Mouse (Mus musculus) midbrain, embryonic 11.5 days (tissue): ENCODE measurements at regions not wholly inside any gene's neighbourhood (a gene's known extent, or its start where the extent isn't known, plus 50 kb on each side); places are given as distances from the start of the nearest gene placed in this dataset.
A peak's percentile ranks its signal among the peaks of the same experiment; 100 is the strongest.

Experiments
- ATAC-seq: fragments of 200-750 bp; cut with Nextera tagmentation; 2 replicates; pipeline ENCODE4 v1.8.0; 2017; ENCODE audit warnings: moderate TSS enrichment, moderate library complexity; ENCODE audit not compliant: low FRiP score
- DNase-seq: peaks from one replicate; pipeline ENCODE4 v3.0.0; 2015; ENCODE audit warnings: low spot score; ENCODE audit errors: missing footprints
- H3K27ac ChIP-seq: fragments of 300-500 bp; sonication (generic); 2 replicates; pipeline ENCODE4 v1.5.1; 2014; ENCODE audit warnings: low read depth, low read length
- H3K27me3 ChIP-seq: fragments of 300-500 bp; sonication (generic); 2 replicates; pipeline ENCODE4 v1.6.1; 2014; ENCODE audit warnings: mild to moderate bottlenecking, low read length, moderate library complexity, mixed read lengths; ENCODE audit not compliant: control insufficient read depth, insufficient read depth
- H3K36me3 ChIP-seq: fragments of 300-500 bp; sonication (generic); 2 replicates; pipeline ENCODE4 v1.6.1; 2014; ENCODE audit warnings: mild to moderate bottlenecking, low read length, moderate library complexity, mixed read lengths; ENCODE audit not compliant: control insufficient read depth, insufficient read depth
- H3K4me1 ChIP-seq: fragments of 300-500 bp; sonication (generic); 2 replicates; pipeline ENCODE4 v1.6.1; 2014; ENCODE audit warnings: low read length; ENCODE audit not compliant: control insufficient read depth, insufficient read depth
- H3K4me2 ChIP-seq: fragments of 300-500 bp; sonication (generic); 2 replicates; pipeline ENCODE4 v1.6.1; 2014; ENCODE audit warnings: mild to moderate bottlenecking, moderate library complexity
- H3K4me3 ChIP-seq: fragments of 300-500 bp; sonication (generic); 2 replicates; pipeline ENCODE4 v1.5.1; 2014; ENCODE audit warnings: low read depth, low read length
- H3K9ac ChIP-seq: fragments of 300-500 bp; sonication (generic); 2 replicates; pipeline ENCODE4 v1.6.1; 2014; ENCODE audit warnings: low read length
- H3K9me3 ChIP-seq: fragments of 300-500 bp; sonication (generic); 2 replicates; pipeline ENCODE4 v1.6.1; 2016; ENCODE audit warnings: low read length; ENCODE audit not compliant: control insufficient read depth
- WGBS: fragments of 180-500 bp; shearing (Covaris S2); extraction: QIAGEN DNeasy Blood & Tissue Kit; methylation state at CpG from one replicate; pipeline ENCODE4 v1.1.7; 2014; 5-methylcytosine and 5-hydroxymethylcytosine counted together

GRCm38 (mm10) chr10:92296837-92297236 is 425.4 kb downstream of the Nedd1 start:
- ATAC-seq = no peak
- no peak overlapping the region; the same call in 1 of the 2 replicates for H3K4me2 ChIP-seq

GRCm38 (mm10) chr10:92296303-92296702 is 425.9 kb downstream of the Nedd1 start:
- no peaks in the 10 kb centered on the region for H3K9me3 ChIP-seq
- H3K27me3 ChIP-seq = no peaks in the 10 kb centered on the region
- no peak overlapping the region for H3K9ac ChIP-seq
- no peak for DNase-seq
- no peak for ATAC-seq
- no peak overlapping the region; the same call in 1 of the 2 replicates for H3K4me2 ChIP-seq
- H3K4me3 ChIP-seq = no peak overlapping the region
- H3K36me3 ChIP-seq = no peaks in the 10 kb centered on the region
- no peak overlapping the region for H3K27ac ChIP-seq
- WGBS = 64% methylated on average over 9 of the region's 9 CpGs
- H3K4me1 ChIP-seq = peaks cover 4% of the 10 kb centered on the region; the same call in 1 of the 2 replicates

More at GRCm38 (mm10) chr10:92296837-92297236, 425.4 kb downstream of the Nedd1 start:
- no peak for DNase-seq
- WGBS = 77% methylated on average over 4 of the region's 4 CpGs
- peaks cover 4% of the 10 kb centered on the region; the same call in 1 of the 2 replicates for H3K4me1 ChIP-seq
- no peaks in the 10 kb centered on the region for H3K9me3 ChIP-seq
- no peak overlapping the region for H3K9ac ChIP-seq
- no peak overlapping the region for H3K4me3 ChIP-seq
- H3K36me3 ChIP-seq = no peaks in the 10 kb centered on the region
- no peaks in the 10 kb centered on the region for H3K27me3 ChIP-seq
- H3K27ac ChIP-seq = no peak overlapping the region

GRCm38 (mm10) chr10:92293261-92293660 is 429.0 kb downstream of the Nedd1 start:
- H3K36me3 ChIP-seq = no peaks in the 10 kb centered on the region
- no peak overlapping the region for H3K27ac ChIP-seq
- 67% methylated on average over 4 of the region's 4 CpGs for WGBS

GRCm38 (mm10) chr10:92289230-92289629 is 433.0 kb downstream of the Nedd1 start:
- Histone ChIP-seq H3K4me2 (no peak overlapping the region), H3K4me1 (no peaks in the 10 kb centered on the region), H3K27ac (no peak overlapping the region), H3K36me3 (no peaks in the 10 kb centered on the region), H3K27me3 (no peaks in the 10 kb centered on the region), H3K4me3 (no peak overlapping the region), H3K9me3 (no peaks in the 10 kb centered on the region), H3K9ac (no peak overlapping the region)
- DNase-seq (no peak), ATAC-seq (no peak)
- WGBS = 54% methylated on average over 5 of the region's 5 CpGs

More at GRCm38 (mm10) chr10:92293261-92293660, 429.0 kb downstream of the Nedd1 start:
- peaks cover 4% of the 10 kb centered on the region; the same call in 1 of the 2 replicates for H3K4me1 ChIP-seq
- H3K4me3 ChIP-seq = no peak overlapping the region
- DNase-seq (no peak), ATAC-seq (no peak)
- no peaks in the 10 kb centered on the region for H3K9me3 ChIP-seq
- H3K27me3 ChIP-seq = no peaks in the 10 kb centered on the region
- H3K4me2 ChIP-seq = no peak overlapping the region
- H3K9ac ChIP-seq = no peak overlapping the region

GRCm38 (mm10) chr10:92284231-92284630 is 438.0 kb downstream of the Nedd1 start:
- Histone ChIP-seq H3K9me3 (no peaks in the 10 kb centered on the region), H3K27ac (no peak overlapping the region), H3K9ac (no peak overlapping the region), H3K27me3 (no peaks in the 10 kb centered on the region), H3K4me1 (no peaks in the 10 kb centered on the region), H3K4me3 (no peak overlapping the region), H3K4me2 (no peak overlapping the region), H3K36me3 (no peaks in the 10 kb centered on the region)
- ATAC-seq = no peak
- WGBS = 77% methylated on average over 4 of the region's 4 CpGs
- no peak for DNase-seq

- ATAC-seq (no peak), DNase-seq (peak; percentile 37)
- no peak overlapping the region for H3K9ac ChIP-seq
- 46% methylated on average over 2 of the region's 2 CpGs for WGBS
- H3K4me3 ChIP-seq = no peak overlapping the region
- H3K4me2 ChIP-seq = no peak overlapping the region
- no peaks in the 10 kb centered on the region for H3K4me1 ChIP-seq
- H3K36me3 ChIP-seq = no peaks in the 10 kb centered on the region
- no peaks in the 10 kb centered on the region for H3K27me3 ChIP-seq
- H3K9me3 ChIP-seq = no peaks in the 10 kb centered on the region
- H3K27ac ChIP-seq = no peak overlapping the region
Measured at GRCm38 (mm10) chr10:92277981-92278380, 444.2 kb downstream of the Nedd1 start.

- H3K27me3 ChIP-seq = no peaks in the 10 kb centered on the region
- no peak overlapping the region for H3K9ac ChIP-seq
- DNase-seq (peak; percentile 33), ATAC-seq (no peak)
- no peak overlapping the region for H3K27ac ChIP-seq
- H3K4me1 ChIP-seq = no peaks in the 10 kb centered on the region
- no peak overlapping the region for H3K4me3 ChIP-seq
- WGBS = 59% methylated on average over 3 of the region's 3 CpGs
- H3K9me3 ChIP-seq = no peaks in the 10 kb centered on the region
- no peaks in the 10 kb centered on the region for H3K36me3 ChIP-seq
- no peak overlapping the region for H3K4me2 ChIP-seq
Measured at GRCm38 (mm10) chr10:92257815-92258214, 464.4 kb downstream of the Nedd1 start.

GRCm38 (mm10) chr10:92248648-92249047 is 473.6 kb downstream of the Nedd1 start:
- Histone ChIP-seq H3K36me3 (no peaks in the 10 kb centered on the region), H3K4me1 (peaks cover 16% of the 10 kb centered on the region), H3K9ac (no peak overlapping the region), H3K27me3 (peaks cover 2% of the 10 kb centered on the region; the same call in 1 of the 2 replicates), H3K4me3 (no peak overlapping the region), H3K4me2 (no peak overlapping the region), H3K27ac (no peak overlapping the region; the same call in 1 of the 2 replicates), H3K9me3 (no peaks in the 10 kb centered on the region)
- WGBS = 10% methylated on average over 3 of the region's 3 CpGs
- DNase-seq = peak; percentile 86
- ATAC-seq = peak; percentile 55

GRCm38 (mm10) chr10:92247449-92247805 is 474.8 kb downstream of the Nedd1 start:
- H3K27me3 ChIP-seq = peaks cover 2% of the 10 kb centered on the region; the same call in 1 of the 2 replicates
- H3K4me1 ChIP-seq = peaks cover 22% of the 10 kb centered on the region
- no peak overlapping the region for H3K4me3 ChIP-seq
- ATAC-seq = peak; percentile 45
- H3K27ac ChIP-seq = peak overlapping the region; percentile 31
- WGBS = 11% methylated on average over 5 of the region's 5 CpGs
- H3K9ac ChIP-seq = no peak overlapping the region
- peak; percentile 91 for DNase-seq
- no peak overlapping the region for H3K4me2 ChIP-seq
- H3K36me3 ChIP-seq = no peaks in the 10 kb centered on the region
- no peaks in the 10 kb centered on the region for H3K9me3 ChIP-seq
